Mouse (Mus musculus) lung, postnatal 36 days (tissue): Measurements from ENCODE around the gene Il1rl2.
A peak's percentile ranks its signal among the peaks of the same experiment; 100 is the strongest.

Experiments
- DNase-seq: peaks from one replicate; pipeline ENCODE4 v3.0.0; 2022; ENCODE audit warnings: mixed read lengths

The Il1rl2 gene

GRCm38 (mm10) chr1:40380111-40380510 is 55.7 kb downstream of the Il1rl2 start:
- DNase-seq: peak; percentile 85

- no peak for DNase-seq
Measured at GRCm38 (mm10) chr1:40380990-40381389, 56.6 kb downstream of the Il1rl2 start.

GRCm38 (mm10) chr1:40382841-40383240 is 58.4 kb downstream of the Il1rl2 start:
- DNase-seq: no peak

GRCm38 (mm10) chr1:40384931-40385545 is 60.6 kb downstream of the Il1rl2 start:
- DNase-seq: no peak

- no peak for DNase-seq
Measured at GRCm38 (mm10) chr1:40391374-40391773, 67.0 kb downstream of the Il1rl2 start.

- no peak for DNase-seq
Measured at GRCm38 (mm10) chr1:40392535-40392934, 68.1 kb downstream of the Il1rl2 start.

- DNase-seq: no peak
Measured at GRCm38 (mm10) chr1:40393214-40393613, 68.8 kb downstream of the Il1rl2 start.

- no peak for DNase-seq
Measured at GRCm38 (mm10) chr1:40399639-40400038, 75.2 kb downstream of the Il1rl2 start.

- no peak for DNase-seq
Measured at GRCm38 (mm10) chr1:40404682-40405081, 80.3 kb downstream of the Il1rl2 start.

GRCm38 (mm10) chr1:40409882-40410281 is 85.5 kb downstream of the Il1rl2 start:
- peak; percentile 5 for DNase-seq

- no peak for DNase-seq
Measured at GRCm38 (mm10) chr1:40413039-40413438, 88.6 kb downstream of the Il1rl2 start.

- no peak for DNase-seq
Measured at GRCm38 (mm10) chr1:40414276-40414675, 89.9 kb downstream of the Il1rl2 start.

- no peak for DNase-seq
Measured at GRCm38 (mm10) chr1:40414863-40415656, 90.7 kb downstream of the Il1rl2 start.

GRCm38 (mm10) chr1:40417034-40417433 is 92.6 kb downstream of the Il1rl2 start:
- DNase-seq: no peak
